Mouse (Mus musculus) bone marrow macrophage, adult 2 months (primary cell): Measurements from ENCODE around the gene Cdk8. TPM values are rescaled to one million over a fixed set of nuclear protein-coding genes. Genes with fewer than 3 reads are reported as not detected.
A peak's percentile ranks its signal among the peaks of the same experiment; 100 is the strongest.

Source experiments
- H3K27ac ChIP-seq: 2 replicates; pipeline ENCODE4 v1.5.1; 2012; ENCODE audit warnings: low read depth, low read length; ENCODE audit not compliant: insufficient read depth
- H3K4me1 ChIP-seq: 2 replicates; pipeline ENCODE4 v1.6.1; 2012; ENCODE audit warnings: low read length; ENCODE audit not compliant: control insufficient read depth, insufficient read depth
- H3K4me3 ChIP-seq: 2 replicates; pipeline ENCODE4 v1.5.1; 2012; ENCODE audit warnings: mild to moderate bottlenecking, low read length, moderate library complexity; ENCODE audit not compliant: insufficient read depth
- CTCF ChIP-seq: IDR thresholded peaks from 2 replicates; pipeline ENCODE4 v1.5.1; 2012; ENCODE audit warnings: low read depth, mild to moderate bottlenecking, low read length, moderate library complexity
- POLR2A ChIP-seq: IDR thresholded peaks from 2 replicates; pipeline ENCODE4 v1.6.1; 2012; ENCODE audit warnings: mild to moderate bottlenecking, low read depth, low read length, borderline replicate concordance
- polyA plus RNA-seq: library from polyadenylated mRNA; stranded (reverse); fragments of >200 nt; gene quantifications from 2 replicates; pipeline ENCODE4 v1.2.4, GENCODE M21; 2012; ENCODE audit not compliant: missing spikeins, insufficient read depth, insufficient read length

Cdk8 gene
- polyA plus RNA-seq, 1 experiment: 25.3 TPM

GRCm38 (mm10) chr5:146291560-146291959 lies 60.5 kb downstream of the Cdk8 start:
- no peak for TF ChIP-seq CTCF
- no peak for TF ChIP-seq POLR2A
- Histone ChIP-seq H3K4me1 (peaks cover 25% of the 10 kb centered on the region), H3K4me3 (no peak overlapping the region), H3K27ac (0 out of 2 replicates have a peak overlapping the region, but pooled peaks have one; percentile 4)

GRCm38 (mm10) chr5:146292896-146293680 lies 62.1 kb downstream of the Cdk8 start:
- TF ChIP-seq POLR2A (no peak), CTCF (no peak)
- Histone ChIP-seq H3K4me1 (peaks cover 27% of the 10 kb centered on the region), H3K4me3 (no peak overlapping the region), H3K27ac (peak overlapping the region; percentile 57)

GRCm38 (mm10) chr5:146293919-146294700 lies 63.1 kb downstream of the Cdk8 start:
- Histone ChIP-seq H3K27ac (peak overlapping the region; percentile 40; the same call in 1 of the 2 replicates), H3K4me1 (peaks cover 33% of the 10 kb centered on the region), H3K4me3 (no peak overlapping the region)
- TF ChIP-seq POLR2A (no peak), CTCF (no peak)

- no peak for TF ChIP-seq CTCF
- no peak for TF ChIP-seq POLR2A
Measured at GRCm38 (mm10) chr5:146294834-146295233, 63.8 kb downstream of the Cdk8 start.

GRCm38 (mm10) chr5:146298807-146299519 lies 67.9 kb downstream of the Cdk8 start:
- Histone ChIP-seq H3K4me3 (no peak overlapping the region), H3K27ac (no peak overlapping the region), H3K4me1 (peaks cover 18% of the 10 kb centered on the region)
- TF ChIP-seq POLR2A (no peak), CTCF (no peak)

More at GRCm38 (mm10) chr5:146294834-146295233, 63.8 kb downstream of the Cdk8 start:
- peaks cover 38% of the 10 kb centered on the region for H3K4me1 ChIP-seq
- no peak overlapping the region for H3K4me3 ChIP-seq
- H3K27ac ChIP-seq: no peak overlapping the region

GRCm38 (mm10) chr5:146299520-146299870 lies 68.5 kb downstream of the Cdk8 start:
- 0 out of 2 replicates have a peak overlapping the region, but pooled peaks have one; percentile 19 for H3K27ac ChIP-seq
- peaks cover 16% of the 10 kb centered on the region for H3K4me1 ChIP-seq
- TF ChIP-seq CTCF: no peak
- TF ChIP-seq POLR2A: no peak
- H3K4me3 ChIP-seq: no peak overlapping the region

- H3K27ac ChIP-seq: no peak overlapping the region
- peaks cover 14% of the 10 kb centered on the region for H3K4me1 ChIP-seq
- peak; percentile 61; the same call in 1 of the 2 replicates for TF ChIP-seq CTCF
- TF ChIP-seq POLR2A: no peak
- H3K4me3 ChIP-seq: no peak overlapping the region
Measured at GRCm38 (mm10) chr5:146303470-146303869, 72.4 kb downstream of the Cdk8 start.

- H3K4me1 ChIP-seq: no peaks in the 10 kb centered on the region
- no peak for TF ChIP-seq CTCF
- TF ChIP-seq POLR2A: no peak
- no peak overlapping the region for H3K27ac ChIP-seq
- H3K4me3 ChIP-seq: no peak overlapping the region
Measured at GRCm38 (mm10) chr5:146307046-146307743, 76.2 kb downstream of the Cdk8 start.

GRCm38 (mm10) chr5:146307744-146308096 lies 76.7 kb downstream of the Cdk8 start:
- H3K4me3 ChIP-seq: no peak overlapping the region
- no peak for TF ChIP-seq POLR2A
- no peak for TF ChIP-seq CTCF
- H3K27ac ChIP-seq: no peak overlapping the region
- no peaks in the 10 kb centered on the region for H3K4me1 ChIP-seq
